In the genomic region with DNA sequence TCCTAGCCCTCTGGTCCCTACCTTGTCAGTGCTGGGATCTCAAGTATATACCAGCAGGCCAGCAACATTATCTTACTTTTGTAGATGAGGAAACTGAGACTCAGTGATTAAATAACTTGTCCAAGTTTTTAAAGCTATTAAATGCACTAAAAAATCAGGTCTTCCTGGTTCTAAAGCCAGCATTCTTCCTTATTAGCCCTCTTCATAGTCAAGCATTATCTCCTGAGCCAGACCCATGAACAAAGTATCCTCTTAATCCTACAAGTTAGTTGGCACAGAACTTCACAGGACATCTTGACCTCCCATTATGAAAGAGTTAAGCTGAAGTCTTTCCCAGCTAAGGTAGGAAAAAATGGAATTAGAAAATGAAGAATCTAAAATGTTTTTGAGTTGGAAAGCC, we compare ENCODE assay signal across 20 mouse cellular contexts. TPM values are rescaled to one million over a fixed set of nuclear protein-coding genes. Genes with fewer than 3 reads are reported as not detected.
DNase-seq lines count a peak whose midpoint lies in the region; ATAC-seq and TF ChIP-seq lines count a peak whose summit lies in the region.
"Had no signal": no experiment of that assay in that cellular context is flagged by ENCODE, and none has a peak within 500 bp of the region (broad histone marks: within the 10 kb centered on the region; RNA-seq: fewer than 3 reads in every experiment).

No protein-coding gene starts in this region.

- peak overlapping the region; percentile 84; the same call in 1 of the 2 replicates for H3K27ac ChIP-seq in layer of hippocampus, adult 2 months
- H3K27ac ChIP-seq: embryonic facial prominence, embryonic 13.5 days; embryonic facial prominence, embryonic 15.5 days; forebrain, embryonic 13.5 days; forebrain, embryonic 15.5 days had no signal

- H3K4me3 ChIP-seq in layer of hippocampus, adult 2 months, result no peak overlapping the region
- H3K4me3 ChIP-seq: embryonic facial prominence, embryonic 13.5 days; embryonic facial prominence, embryonic 15.5 days; erythroblast, embryonic 14.5 days; forebrain, embryonic 13.5 days; forebrain, embryonic 15.5 days had no signal

- DNase-seq in layer of hippocampus, adult 2 months (ENCODE audit: low spot score in 2 of 2), result no peak
- DNase-seq in layer of hippocampus, postnatal 10 days (ENCODE audit: low spot score in 2 of 2), result no peak
- DNase-seq in fat pad, adult 2 months (ENCODE audit: extremely low read depth, low read depth, low spot score), result peak; percentile 83
- no peak for DNase-seq in liver
- DNase-seq: adrenal gland, adult 2 months; adrenal gland, postnatal 10 days; adrenal gland, postnatal 25 days; cerebellum, adult 11-12 months; cerebellum, adult 2 months; cerebellum, adult 9-10 months; cerebellum, postnatal 14 days; cerebellum, postnatal 36 days; embryo, embryonic 11 days; forebrain, postnatal 0 days had no signal

- TF ChIP-seq CTCF in layer of hippocampus, adult 2 months (conservative IDR thresholded peaks at IDR 0.05), result no peak

- no peak for ATAC-seq in inflammation-experienced regulatory T-cells, adult 6 months
- ATAC-seq: forebrain, embryonic 13.5 days; forebrain, embryonic 15.5 days; forebrain, postnatal 0 days had no signal

RNA-seq across cellular contexts. Expression of a gene that starts 28.3 kb away (rescaled TPM):
- total RNA-seq in layer of hippocampus, adult 2 months (2021), result 10 to 100 TPM; 26.3 to 26.6 TPM
- 10 to 100 TPM; 23.8 to 27.9 TPM for total RNA-seq in layer of hippocampus, postnatal 10 days (2021)
- polyA plus RNA-seq in inflammation-experienced regulatory T-cells, adult 6 months (2017; shearing (Covaris generic)), result 10 to 100 TPM; 35.0 to 47.1 (median 35.4) TPM

RNA-seq across cellular contexts. Expression of a gene that starts 52.0 kb away (rescaled TPM):
- 100 to 1,000 TPM; 109 to 111 TPM for total RNA-seq in layer of hippocampus, adult 2 months (2021)
- 100 to 1,000 TPM; 189 to 198 TPM for total RNA-seq in layer of hippocampus, postnatal 10 days (2021)
- 1 to 10 TPM in 2 of 3 experiments, under 1 TPM in 1; 0.84 to 1.9 (median 1.2) TPM for polyA plus RNA-seq in inflammation-experienced regulatory T-cells, adult 6 months (2017; shearing (Covaris generic))

RNA-seq across cellular contexts. Expression of a gene that starts 52.8 kb away (rescaled TPM):
- total RNA-seq in layer of hippocampus, adult 2 months (2021), result 100 to 1,000 TPM; 215 to 248 TPM
- 100 to 1,000 TPM; 416 to 434 TPM for total RNA-seq in layer of hippocampus, postnatal 10 days (2021)
- 1 to 10 TPM in 2 of 3 experiments, not detected in 1; 1.4 to 2.5 TPM for polyA plus RNA-seq in inflammation-experienced regulatory T-cells, adult 6 months (2017; shearing (Covaris generic))
